Mouse (Mus musculus) MEL (cell line): Measurements from ENCODE around the gene Xpnpep2. TPM values are rescaled to one million over a fixed set of nuclear protein-coding genes. Genes with fewer than 3 reads are reported as not detected.
A peak's percentile ranks its signal among the peaks of the same experiment; 100 is the strongest.

Experiments used
- DNase-seq: peaks from one replicate; pipeline ENCODE4 v3.0.0; 2011; ENCODE audit warnings: low read depth, low spot score
- H3K27ac ChIP-seq: 2 replicates; pipeline ENCODE4 v1.5.1; 2012; ENCODE audit warnings: low read depth, mild to moderate bottlenecking, control low read depth, low read length, moderate library complexity; ENCODE audit not compliant: control insufficient read depth
- H3K27me3 ChIP-seq, 2 experiments: fragments of 150-350 bp in 1 of 2; sonication (generic) in 1 of 2; 2 replicates each; pipeline ENCODE4 v1.6.1; 2012; ENCODE audit warnings: low read length in 2 of 2, mild to moderate bottlenecking in 2 of 2, improper control_type of control experiment in 1 of 2, moderate library complexity in 1 of 2; ENCODE audit not compliant: insufficient read depth in 2 of 2, control insufficient read depth in 1 of 2
- H3K36me3 ChIP-seq, 2 experiments: 2 replicates each; pipeline ENCODE4 v1.6.1; 2012 to 2014; ENCODE audit warnings: low read length in 2 of 2, improper control_type of control experiment in 1 of 2, inconsistent platforms in 1 of 2, mild to moderate bottlenecking in 1 of 2; ENCODE audit not compliant: insufficient read depth in 2 of 2, control insufficient read depth in 1 of 2
- H3K4me1 ChIP-seq, 2 experiments: fragments of 150-350 bp in 1 of 2; sonication (generic) in 1 of 2; 2 replicates each; pipeline ENCODE4 v1.6.1; 2012; ENCODE audit warnings: low read length in 2 of 2, improper control_type of control experiment in 1 of 2, mild to moderate bottlenecking in 1 of 2; ENCODE audit not compliant: insufficient read depth in 2 of 2, control insufficient read depth in 1 of 2
- H3K4me3 ChIP-seq, 2 experiments: fragments of 150-350 bp in 1 of 2; sonication (generic) in 1 of 2; 2 replicates each; pipeline ENCODE4 v1.5.1; 2012; ENCODE audit warnings: low read depth in 2 of 2, low read length in 2 of 2, mild to moderate bottlenecking in 2 of 2, moderate library complexity in 2 of 2, control low read depth in 1 of 2, improper control_type of control experiment in 1 of 2; ENCODE audit not compliant: control insufficient read depth in 1 of 2, insufficient read depth in 1 of 2
- H3K79me2 ChIP-seq: 2 replicates; pipeline ENCODE4 v1.6.1; 2012; ENCODE audit warnings: mild to moderate bottlenecking, low read length, moderate library complexity; ENCODE audit not compliant: control insufficient read depth, poor library complexity, insufficient read depth
- H3K9ac ChIP-seq: 2 replicates; pipeline ENCODE4 v1.6.1; 2012; ENCODE audit warnings: low read depth, mild to moderate bottlenecking, control low read depth, low read length, moderate library complexity; ENCODE audit not compliant: control insufficient read depth, poor library complexity, severe bottlenecking
- H3K9me3 ChIP-seq: fragments of 150-350 bp; sonication (generic); replicated peaks from 2 replicates; pipeline ENCODE4 v1.6.1; 2012; ENCODE audit warnings: mild to moderate bottlenecking, low read length, improper control_type of control experiment, moderate library complexity; ENCODE audit not compliant: insufficient read depth
- ETS1 ChIP-seq: IDR thresholded peaks from 2 replicates; pipeline ENCODE4 v1.6.1; 2012; ENCODE audit warnings: low read depth, mild to moderate bottlenecking, inconsistent platforms, low read length, improper control_type of control experiment, moderate library complexity
- JUND ChIP-seq: IDR thresholded peaks from 2 replicates; pipeline ENCODE4 v1.6.1; 2011; ENCODE audit warnings: low read depth, mild to moderate bottlenecking, improper control_type of control experiment, low read length
- MAFK ChIP-seq: IDR thresholded peaks from 2 replicates; pipeline ENCODE4 v1.6.1; 2011; ENCODE audit warnings: low read depth, mild to moderate bottlenecking, low read length, improper control_type of control experiment, borderline replicate concordance
- MAX ChIP-seq: IDR thresholded peaks from 2 replicates; pipeline ENCODE4 v1.6.1; 2011; ENCODE audit warnings: low read length, improper control_type of control experiment
- MAZ ChIP-seq: IDR thresholded peaks from 2 replicates; pipeline ENCODE4 v1.6.1; 2012; ENCODE audit warnings: low read depth, mild to moderate bottlenecking, inconsistent platforms, low read length, improper control_type of control experiment
- MYB ChIP-seq: IDR thresholded peaks from 2 replicates; pipeline ENCODE4 v1.6.1; 2011; ENCODE audit warnings: mild to moderate bottlenecking, low read depth, low read length, improper control_type of control experiment
- POLR2AphosphoS5 ChIP-seq: IDR thresholded peaks from 2 replicates; pipeline ENCODE4 v1.6.1; 2012; ENCODE audit warnings: low read depth, borderline replicate concordance, mild to moderate bottlenecking, inconsistent platforms, low read length, moderate library complexity, mixed read lengths
- RAD21 ChIP-seq: IDR thresholded peaks from 2 replicates; pipeline ENCODE4 v1.6.1; 2011; ENCODE audit warnings: mild to moderate bottlenecking, low read depth, low read length, improper control_type of control experiment
- SIN3A ChIP-seq: IDR thresholded peaks from 2 replicates; pipeline ENCODE4 v1.6.1; 2012; ENCODE audit warnings: low read length, improper control_type of control experiment, inconsistent platforms
- SMC3 ChIP-seq: IDR thresholded peaks from 2 replicates; pipeline ENCODE4 v1.6.1; 2011; ENCODE audit warnings: low read depth, low read length, improper control_type of control experiment
- TAL1 ChIP-seq: IDR thresholded peaks from 2 replicates; pipeline ENCODE4 v1.6.1; 2012; ENCODE audit warnings: mild to moderate bottlenecking, inconsistent platforms, low read length, moderate library complexity, mixed read lengths
- UBTF ChIP-seq: IDR thresholded peaks from 2 replicates; pipeline ENCODE4 v1.6.1; 2012; ENCODE audit warnings: low read depth, mild to moderate bottlenecking, inconsistent platforms, low read length, improper control_type of control experiment, moderate library complexity, borderline replicate concordance; ENCODE audit not compliant: insufficient read depth
- ZC3H11A ChIP-seq: IDR thresholded peaks from 2 replicates; pipeline ENCODE4 v1.6.1; 2012; ENCODE audit warnings: low read depth, mild to moderate bottlenecking, inconsistent platforms, low read length, improper control_type of control experiment
- ZMIZ1 ChIP-seq: IDR thresholded peaks from 2 replicates; pipeline ENCODE4 v1.6.1; 2012; ENCODE audit warnings: low read depth, mild to moderate bottlenecking, inconsistent platforms, low read length, improper control_type of control experiment, moderate library complexity
- polyA plus RNA-seq, 2 experiments: library from polyadenylated mRNA; stranded (reverse) in 1 of 2; unstranded in 1 of 2; fragments of >175 nt in 1 of 2; fragments of >200 nt in 1 of 2; gene quantifications; 2 replicates each; pipeline versions ENCODE4 v1.2.1 to v1.2.4; 2012; ENCODE audit warnings: low replicate concordance in 2 of 2, low read depth in 1 of 2; ENCODE audit not compliant: insufficient read length in 2 of 2, insufficient read depth in 1 of 2, missing spikeins in 1 of 2
- total RNA-seq: library from RNA; depleted of rRNA; stranded (reverse); fragments of 300-350 nt; gene quantifications from 2 replicates; pipeline ENCODE4 v1.2.3, GENCODE M21; 2012

Xpnpep2 gene
- total and polyA plus RNA-seq, 3 experiments = 0.31 to 1.9 TPM; not detected in 1

GRCm38 (mm10) chrX:48158229-48158919, 49.8 kb downstream of the Xpnpep2 start:
- no peaks in the 10 kb centered on the region for H3K27me3 ChIP-seq
- H3K79me2 ChIP-seq = no peaks in the 10 kb centered on the region
- H3K9me3 ChIP-seq = no peaks in the 10 kb centered on the region
- H3K4me1 ChIP-seq = peaks cover 8 to 31% of the 10 kb centered on the region in 2 experiments
- TF ChIP-seq RAD21 = no peak
- TF ChIP-seq ZMIZ1 = no peak
- no peak for TF ChIP-seq ETS1
- DNase-seq = peak; percentile 42
- no peak overlapping the region for H3K9ac ChIP-seq
- no peak overlapping the region for H3K4me3 ChIP-seq
- H3K27ac ChIP-seq = no peak overlapping the region
- H3K36me3 ChIP-seq = peaks cover 0 to 20% of the 10 kb centered on the region in 2 experiments; a peak in 2 of 4 replicates

GRCm38 (mm10) chrX:48169892-48170291, 61.4 kb downstream of the Xpnpep2 start:
- H3K9ac ChIP-seq = no peak overlapping the region
- no peak overlapping the region for H3K4me3 ChIP-seq
- H3K79me2 ChIP-seq = no peaks in the 10 kb centered on the region
- no peak overlapping the region for H3K27ac ChIP-seq
- H3K27me3 ChIP-seq = no peaks in the 10 kb centered on the region
- no peaks in the 10 kb centered on the region for H3K9me3 ChIP-seq
- no peaks in the 10 kb centered on the region; a peak in 1 of 4 replicates for H3K4me1 ChIP-seq
- DNase-seq = no peak
- H3K36me3 ChIP-seq = no peaks in the 10 kb centered on the region
- TF ChIP-seq SMC3 (no peak), UBTF (no peak), MAX (no peak)

DNA sequence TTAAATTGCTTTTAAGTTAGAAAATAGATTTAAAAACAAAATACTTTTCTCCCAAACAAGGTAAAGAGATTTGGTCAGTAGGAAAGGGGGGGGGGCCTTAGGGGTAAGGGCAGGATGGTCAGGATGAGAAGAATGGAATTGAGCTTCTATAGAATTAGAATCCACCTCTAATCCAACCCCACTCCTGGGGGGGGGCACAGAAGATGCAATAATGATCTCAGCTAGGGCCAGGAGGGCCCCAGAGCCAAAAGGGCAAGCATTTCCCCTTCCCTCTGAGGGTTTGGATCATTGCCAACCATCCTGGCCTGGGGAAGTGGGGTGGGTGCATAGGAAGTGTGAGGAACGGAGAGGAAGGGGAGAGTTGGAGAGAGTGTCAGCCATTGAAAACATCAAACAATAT, 61.8 kb downstream of the Xpnpep2 start:
- Histone ChIP-seq H3K27ac (no peak overlapping the region), H3K27me3 (no peaks in the 10 kb centered on the region), H3K36me3 (no peaks in the 10 kb centered on the region), H3K79me2 (no peaks in the 10 kb centered on the region), H3K9me3 (no peaks in the 10 kb centered on the region), H3K4me3 (no peak overlapping the region), H3K4me1 (no peaks in the 10 kb centered on the region), H3K9ac (no peak overlapping the region)
- no peak for DNase-seq
- no peak for TF ChIP-seq ZC3H11A
- no peak for TF ChIP-seq MAZ
- TF ChIP-seq SIN3A = no peak
- no peak for TF ChIP-seq MAFK
- no peak for TF ChIP-seq MYB
- no peak for TF ChIP-seq POLR2AphosphoS5
- TF ChIP-seq ZMIZ1 = no peak
- no peak for TF ChIP-seq JUND
- no peak for TF ChIP-seq TAL1
